Mouse (Mus musculus) forebrain, embryonic 11.5 days (tissue): ENCODE results near the gene Hacd2. TPM values are rescaled to one million over a fixed set of nuclear protein-coding genes. Genes with fewer than 3 reads are reported as not detected.

ENCODE experiments used
- ATAC-seq: fragments of 200-750 bp; cut with Nextera tagmentation; replicated peaks from 2 replicates; pipeline ENCODE4 v1.8.0; 2017; ENCODE audit warnings: moderate TSS enrichment; ENCODE audit not compliant: low FRiP score
- DNase-seq: peaks from one replicate; pipeline ENCODE4 v3.0.0-alpha.2; 2017; ENCODE audit warnings: low spot score
- H3K27ac ChIP-seq: fragments of 300-500 bp; sonication (generic); 2 replicates; pipeline ENCODE4 v1.5.1; 2014; ENCODE audit warnings: low read depth, low read length
- H3K27me3 ChIP-seq: fragments of 300-500 bp; sonication (generic); 2 replicates; pipeline ENCODE4 v1.6.1; 2014; ENCODE audit warnings: mild to moderate bottlenecking, low read length, mixed read lengths; ENCODE audit not compliant: control insufficient read depth, insufficient read depth
- H3K36me3 ChIP-seq: fragments of 300-500 bp; sonication (generic); 2 replicates; pipeline ENCODE4 v1.6.1; 2014; ENCODE audit warnings: mild to moderate bottlenecking, low read length, moderate library complexity, mixed read lengths; ENCODE audit not compliant: control insufficient read depth, insufficient read depth
- H3K4me1 ChIP-seq: fragments of 300-500 bp; sonication (generic); replicated peaks from 2 replicates; pipeline ENCODE4 v1.6.1; 2014; ENCODE audit warnings: low read length, mixed read lengths; ENCODE audit not compliant: control insufficient read depth, insufficient read depth
- H3K4me2 ChIP-seq: fragments of 300-500 bp; sonication (generic); 2 replicates; pipeline ENCODE4 v1.6.1; 2014; ENCODE audit warnings: low read depth, mild to moderate bottlenecking, low read length, moderate library complexity, mixed read lengths; ENCODE audit not compliant: severe bottlenecking
- H3K4me3 ChIP-seq: fragments of 300-500 bp; sonication (generic); 2 replicates; pipeline ENCODE4 v1.5.1; 2014; ENCODE audit warnings: low read depth, low read length
- H3K9ac ChIP-seq: fragments of 300-500 bp; sonication (generic); 2 replicates; pipeline ENCODE4 v1.6.1; 2014; ENCODE audit warnings: low read length
- H3K9me3 ChIP-seq: fragments of 300-500 bp; sonication (generic); 2 replicates; pipeline ENCODE4 v1.6.1; 2016; ENCODE audit warnings: low read length, mixed read lengths; ENCODE audit not compliant: control insufficient read depth
- WGBS: fragments of 180-500 bp; shearing (Covaris S2); extraction: QIAGEN DNeasy Blood & Tissue Kit; methylation state at CpG from one replicate; pipeline ENCODE4 v1.1.7; 2014; 5-methylcytosine and 5-hydroxymethylcytosine counted together
- polyA plus RNA-seq: library from polyadenylated mRNA; unstranded; fragments of >200 nt; fragmentation: Nextera tagmentation; extraction: Ambion mirVana; gene quantifications from 2 replicates; pipeline ENCODE4 v1.2.1, GENCODE M21; 2014

Gene Hacd2
- polyA plus RNA-seq, 1 experiment from 2014 or later: 33.9 TPM

DNA sequence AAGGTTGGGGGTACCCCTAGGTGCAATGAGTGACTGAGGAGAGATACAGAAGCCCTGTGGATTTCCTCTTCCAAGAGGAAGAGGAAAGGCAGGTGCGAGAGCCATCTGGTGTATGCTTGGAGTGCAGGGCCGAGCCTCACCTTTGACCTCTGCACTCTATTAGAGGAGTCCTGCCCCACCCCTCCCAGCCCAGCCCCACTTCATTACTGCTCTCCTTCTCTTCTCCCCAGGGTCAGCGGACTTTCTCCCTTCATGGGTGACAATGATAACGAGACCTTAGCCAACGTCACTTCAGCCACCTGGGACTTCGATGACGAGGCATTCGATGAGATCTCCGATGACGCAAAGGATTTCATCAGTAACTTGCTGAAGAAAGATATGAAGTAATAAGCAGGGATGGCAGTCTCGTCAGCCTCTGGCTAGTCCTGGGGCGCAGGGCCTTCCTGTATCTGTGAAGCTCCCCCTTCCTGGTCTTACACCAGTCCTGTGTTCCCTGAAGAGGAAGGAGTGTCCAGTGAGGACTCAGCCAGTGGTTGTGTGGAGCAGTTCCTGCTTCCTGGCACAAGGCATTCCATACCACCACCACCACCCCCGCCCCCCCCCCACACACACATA, 35.9 kb upstream of the Hacd2 start:
- ATAC-seq (no peak), DNase-seq (no peak)
- 89% methylated on average over 13 of the region's 13 CpGs for WGBS
- Histone ChIP-seq H3K4me2 (no peak overlapping the region), H3K9ac (no peak overlapping the region), H3K36me3 (no peaks in the 10 kb centered on the region), H3K27ac (no peak overlapping the region), H3K4me1 (no peaks in the 10 kb centered on the region), H3K27me3 (no peaks in the 10 kb centered on the region), H3K4me3 (no peak overlapping the region), H3K9me3 (no peaks in the 10 kb centered on the region)

DNA sequence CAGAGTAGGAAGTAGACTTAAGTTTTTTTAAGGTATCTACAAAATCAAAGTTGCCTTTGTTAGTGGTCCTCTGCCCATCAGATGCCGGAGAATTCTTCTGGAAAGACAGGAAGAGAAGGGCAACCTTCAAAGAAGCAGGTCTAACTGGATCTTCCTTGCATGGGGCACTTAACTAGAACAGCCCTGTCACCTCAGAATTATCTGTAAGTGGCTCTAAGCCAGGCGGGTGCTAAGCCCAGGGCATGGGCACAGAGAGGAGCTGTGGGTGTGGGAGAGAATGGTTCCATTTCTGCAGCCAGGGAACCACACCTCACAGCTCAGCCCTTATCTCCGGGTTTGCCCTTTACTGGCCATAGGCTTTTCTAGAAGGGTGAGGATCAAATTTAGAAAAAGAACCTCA, 30.9 kb upstream of the Hacd2 start:
- no peak for ATAC-seq
- H3K4me2 ChIP-seq: no peak overlapping the region
- no peak overlapping the region for H3K4me3 ChIP-seq
- no peaks in the 10 kb centered on the region for H3K36me3 ChIP-seq
- no peaks in the 10 kb centered on the region for H3K4me1 ChIP-seq
- DNase-seq: no peak
- H3K27me3 ChIP-seq: no peaks in the 10 kb centered on the region
- WGBS: 96% methylated on average over 3 of the region's 3 CpGs
- no peak overlapping the region for H3K9ac ChIP-seq
- no peak overlapping the region for H3K27ac ChIP-seq
- no peaks in the 10 kb centered on the region for H3K9me3 ChIP-seq

DNA sequence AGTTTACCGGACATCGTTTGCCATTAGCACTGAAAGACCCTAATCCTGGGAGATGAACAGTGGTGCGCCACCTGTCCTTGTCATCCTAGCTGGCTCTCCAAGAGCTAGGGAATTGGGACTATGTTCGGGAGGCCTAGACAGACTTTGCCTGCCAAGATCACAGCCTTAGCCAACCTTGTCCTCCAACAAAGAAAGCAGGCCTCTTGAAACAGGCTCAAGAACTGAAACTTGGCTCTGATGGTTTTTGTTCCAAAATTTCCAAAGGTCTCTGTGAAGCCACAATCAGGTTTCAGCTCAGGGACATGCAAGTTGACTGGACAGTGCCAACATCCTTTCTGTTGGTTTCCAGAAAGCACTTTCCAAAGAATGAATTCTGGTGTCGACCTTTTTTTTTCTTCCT, 29.4 kb upstream of the Hacd2 start:
- no peak for DNase-seq
- H3K9me3 ChIP-seq: no peaks in the 10 kb centered on the region
- H3K9ac ChIP-seq: no peak overlapping the region
- no peaks in the 10 kb centered on the region for H3K36me3 ChIP-seq
- no peak overlapping the region for H3K27ac ChIP-seq
- H3K4me1 ChIP-seq: no peaks in the 10 kb centered on the region
- no peak overlapping the region for H3K4me3 ChIP-seq
- 88% methylated on average over 5 of the region's 5 CpGs for WGBS
- no peak for ATAC-seq
- H3K4me2 ChIP-seq: no peak overlapping the region
- H3K27me3 ChIP-seq: no peaks in the 10 kb centered on the region

DNA sequence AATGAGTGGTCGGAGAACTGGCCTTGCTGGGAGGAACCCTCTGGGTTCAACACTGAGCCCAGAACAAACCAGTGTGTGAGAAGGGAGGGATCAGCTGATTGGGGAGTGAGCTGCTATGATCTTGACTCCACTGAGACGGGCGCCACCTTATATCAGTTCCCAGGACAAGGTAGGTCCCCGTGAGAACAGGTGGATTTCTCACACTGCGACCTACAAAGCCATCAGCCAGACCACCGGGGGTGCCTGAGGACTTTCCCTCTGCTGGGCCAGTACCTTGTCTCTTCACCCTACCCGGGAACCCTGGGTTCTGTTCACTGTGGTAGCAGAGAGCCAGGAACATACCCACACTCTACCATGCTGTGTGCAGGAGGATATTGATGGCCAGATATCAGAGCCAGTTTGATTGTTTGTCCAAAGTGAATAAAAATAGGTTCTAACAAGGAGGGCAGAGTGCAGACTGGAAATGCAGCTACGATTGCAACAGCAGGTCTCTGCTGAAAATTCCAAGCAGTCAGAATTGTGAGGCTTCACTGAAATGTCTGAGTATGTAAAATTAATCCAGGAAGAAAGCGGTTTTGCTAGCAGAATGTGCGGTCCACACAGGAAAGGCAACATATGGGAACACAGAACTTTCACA, 28.4 kb upstream of the Hacd2 start:
- Histone ChIP-seq H3K27ac (no peak overlapping the region), H3K4me2 (no peak overlapping the region), H3K4me3 (no peak overlapping the region), H3K4me1 (no peaks in the 10 kb centered on the region), H3K27me3 (no peaks in the 10 kb centered on the region), H3K9ac (no peak overlapping the region), H3K9me3 (no peaks in the 10 kb centered on the region), H3K36me3 (no peaks in the 10 kb centered on the region)
- 93% methylated on average over 10 of the region's 10 CpGs for WGBS
- ATAC-seq (no peak), DNase-seq (no peak)

DNA sequence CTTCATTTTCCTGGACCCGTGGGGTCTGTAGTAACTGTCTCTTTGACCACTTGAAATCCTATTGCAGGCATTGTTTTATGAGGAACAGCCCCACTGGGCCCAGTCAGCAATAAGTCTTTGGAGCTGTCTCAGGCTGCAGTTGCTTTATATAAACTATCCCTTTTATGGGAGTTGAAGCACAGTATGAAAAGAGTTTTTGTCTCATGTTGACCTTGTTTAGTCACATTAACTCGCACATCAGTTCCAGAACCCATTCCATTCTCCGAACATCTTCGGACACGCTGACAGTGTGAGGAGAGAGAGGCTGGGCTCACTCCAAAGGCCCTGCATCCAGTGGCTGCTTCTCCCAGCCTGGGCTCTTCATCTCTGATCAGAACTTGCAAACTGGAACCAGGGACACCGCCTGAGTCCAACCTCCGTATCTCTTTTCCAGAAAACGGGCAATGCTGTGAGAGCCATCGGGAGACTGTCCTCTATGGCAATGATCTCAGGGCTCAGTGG, 27.5 kb upstream of the Hacd2 start:
- no peak overlapping the region for H3K4me2 ChIP-seq
- no peaks in the 10 kb centered on the region for H3K9me3 ChIP-seq
- no peak overlapping the region for H3K27ac ChIP-seq
- H3K4me3 ChIP-seq: no peak overlapping the region
- 77% methylated on average over 9 of the region's 9 CpGs for WGBS
- H3K9ac ChIP-seq: no peak overlapping the region
- no peak for ATAC-seq
- H3K27me3 ChIP-seq: no peaks in the 10 kb centered on the region
- no peaks in the 10 kb centered on the region for H3K4me1 ChIP-seq
- DNase-seq: no peak
- H3K36me3 ChIP-seq: no peaks in the 10 kb centered on the region

DNA sequence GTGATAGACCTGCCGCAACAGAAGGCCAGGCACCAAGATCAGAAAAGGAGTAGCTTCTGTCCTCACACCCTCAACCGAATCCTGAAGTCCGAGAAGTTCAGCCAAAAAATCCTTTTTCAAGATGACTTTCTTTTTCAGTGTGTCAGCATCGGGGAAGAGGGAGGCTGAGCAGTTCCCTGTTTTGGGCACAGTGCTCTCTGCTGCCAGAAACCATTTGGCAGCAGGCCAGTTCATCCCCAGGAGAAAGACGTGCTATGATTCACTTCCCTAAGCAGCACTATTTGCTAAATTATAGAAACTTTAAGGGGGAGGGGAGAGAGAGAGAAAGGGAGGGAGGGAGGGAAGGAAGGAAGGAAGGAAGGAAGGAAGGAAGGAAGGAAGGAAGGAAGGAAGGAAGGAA, 26.1 kb upstream of the Hacd2 start:
- WGBS: 84% methylated on average over 5 of the region's 5 CpGs
- Histone ChIP-seq H3K36me3 (no peaks in the 10 kb centered on the region), H3K9ac (no peak overlapping the region), H3K4me1 (peaks cover 3% of the 10 kb centered on the region; the same call in 1 of the 2 replicates), H3K27me3 (no peaks in the 10 kb centered on the region), H3K4me3 (no peak overlapping the region), H3K27ac (no peak overlapping the region), H3K4me2 (no peak overlapping the region), H3K9me3 (no peaks in the 10 kb centered on the region)
- DNase-seq (no peak), ATAC-seq (no peak)

DNA sequence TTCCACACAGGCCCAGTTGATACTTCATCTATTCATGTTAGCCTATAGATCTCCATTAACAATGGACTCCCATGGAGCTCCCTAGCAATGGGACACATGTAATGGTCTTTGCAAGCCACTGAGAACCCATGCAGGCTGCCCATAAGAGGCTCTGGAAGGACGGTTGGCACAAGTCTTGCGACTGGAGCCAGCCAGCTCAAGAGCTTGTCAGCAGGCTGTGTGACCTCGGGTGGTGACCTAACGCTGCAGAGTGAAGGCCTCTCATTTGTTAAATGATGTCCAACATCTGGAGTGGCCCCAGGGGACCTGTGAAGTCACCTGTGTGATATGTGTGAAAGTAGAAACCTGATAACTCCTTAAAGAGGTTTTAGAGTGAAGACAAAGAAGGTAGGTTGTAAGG, 25.2 kb upstream of the Hacd2 start:
- Histone ChIP-seq H3K36me3 (no peaks in the 10 kb centered on the region), H3K9ac (no peak overlapping the region), H3K4me2 (no peak overlapping the region), H3K4me1 (peaks cover 6% of the 10 kb centered on the region; the same call in 1 of the 2 replicates), H3K27ac (no peak overlapping the region), H3K27me3 (no peaks in the 10 kb centered on the region), H3K9me3 (no peaks in the 10 kb centered on the region), H3K4me3 (no peak overlapping the region)
- DNase-seq (no peak), ATAC-seq (no peak)
- 73% methylated on average over 4 of the region's 4 CpGs for WGBS

DNA sequence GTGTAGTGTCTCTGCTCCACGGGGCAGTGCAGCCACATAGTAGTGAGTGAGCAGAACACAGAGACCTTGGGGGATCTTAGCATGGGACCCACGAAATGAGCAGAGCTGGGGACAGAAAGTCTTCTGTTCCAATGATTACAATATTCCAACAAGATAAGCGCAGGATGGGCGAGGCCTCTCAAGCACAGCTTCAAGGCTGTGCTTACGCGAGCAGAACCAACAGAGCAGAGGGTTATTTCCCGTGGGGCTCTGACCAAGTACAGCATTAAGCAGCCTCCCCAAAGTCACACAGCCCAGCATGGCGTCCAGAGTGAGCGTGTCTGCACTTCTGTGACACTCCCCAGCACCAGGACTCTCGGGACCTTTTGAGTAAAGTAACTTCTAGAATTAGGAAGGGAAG, 24.7 kb upstream of the Hacd2 start:
- H3K4me1 ChIP-seq: peaks cover 6% of the 10 kb centered on the region; the same call in 1 of the 2 replicates
- H3K36me3 ChIP-seq: no peaks in the 10 kb centered on the region
- no peak for DNase-seq
- no peak overlapping the region for H3K4me2 ChIP-seq
- no peak for ATAC-seq
- H3K4me3 ChIP-seq: no peak overlapping the region
- H3K9me3 ChIP-seq: no peaks in the 10 kb centered on the region
- 78% methylated on average over 10 of the region's 10 CpGs for WGBS
- no peak overlapping the region for H3K27ac ChIP-seq
- no peaks in the 10 kb centered on the region for H3K27me3 ChIP-seq
- no peak overlapping the region for H3K9ac ChIP-seq

DNA sequence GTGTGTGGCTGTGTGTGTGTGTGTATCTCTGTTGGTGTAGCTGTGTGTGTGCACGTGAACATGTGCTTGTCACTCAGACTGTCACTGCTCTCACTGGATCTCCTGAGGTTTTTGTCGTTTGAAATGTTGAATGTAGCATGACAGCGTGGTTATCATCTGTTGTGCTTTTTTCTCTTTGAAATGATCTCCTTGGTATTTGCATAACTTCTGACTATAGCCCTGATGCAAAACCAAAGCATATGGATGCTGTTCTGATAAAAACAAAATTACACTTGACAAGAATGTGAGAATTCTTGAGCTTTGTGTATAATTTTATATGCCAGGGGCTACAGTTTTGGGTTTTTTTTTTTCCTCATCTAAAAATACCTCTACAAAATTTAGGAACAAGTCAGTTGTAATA, 23.2 kb upstream of the Hacd2 start:
- H3K36me3 ChIP-seq: no peaks in the 10 kb centered on the region
- 90% methylated on average over 3 of the region's 3 CpGs for WGBS
- no peak for DNase-seq

More for the DNA sequence above, 23.2 kb upstream of the Hacd2 start:
- Histone ChIP-seq H3K4me3 (no peak overlapping the region), H3K27me3 (no peaks in the 10 kb centered on the region), H3K4me2 (no peak overlapping the region), H3K9me3 (no peaks in the 10 kb centered on the region), H3K27ac (no peak overlapping the region), H3K4me1 (peaks cover 6% of the 10 kb centered on the region; the same call in 1 of the 2 replicates), H3K9ac (no peak overlapping the region)
- ATAC-seq: no peak
